Mouse (Mus musculus) liver, embryonic 14.5 days (tissue): ENCODE results near the gene Sec1.

Experiments
- CTCF ChIP-seq: IDR thresholded peaks from 2 replicates; pipeline ENCODE4 v1.5.1; 2016; ENCODE audit warnings: antibody characterized with exemption, low read depth, control low read depth
- EP300 ChIP-seq: IDR thresholded peaks from 2 replicates; pipeline ENCODE4 v1.6.1; 2016; ENCODE audit warnings: antibody characterized with exemption, low read depth

GRCm38 (mm10) chr7:45630064-45630907 lies 63.9 kb downstream of the Sec1 start:
- no peak for TF ChIP-seq CTCF
- TF ChIP-seq EP300 = no peak
